Mouse (Mus musculus) heart, adult 10 weeks (tissue): ENCODE data around the gene Gas2l3. TPM values are rescaled to one million over a fixed set of nuclear protein-coding genes. Genes with fewer than 3 reads are reported as not detected.

Experiments
- polyA plus RNA-seq: library from polyadenylated mRNA; stranded (reverse); fragments of 350-450 nt; fragmentation: Illumina TruSeq; extraction: RNeasy Lipid Tissue Mini Kit (QIAGEN cat#74804); gene quantifications from one replicate; pipeline ENCODE4 v1.2.3, GENCODE M21; 2014; ENCODE audit warnings: low read depth, low replicate concordance

Gene Gas2l3
- polyA plus RNA-seq: 0.42 TPM

GRCm38 (mm10) chr10:89443623-89444151, at the start of gene Gas2l3:
TSS of gene Gas2l3 (minus strand) at chr10:89443967.

Other genes starting within 250 kb of the Gas2l3 start
- gene Ano4, start 99.2 kb downstream of the Gas2l3 start, polyA plus RNA-seq: 6.8 TPM
- gene Nr1h4, start 89.6 kb upstream of the Gas2l3 start, polyA plus RNA-seq: 0.65 TPM
- not detected for gene Slc17a8, start 177.3 kb upstream of the Gas2l3 start, polyA plus RNA-seq
- 13.3 TPM for gene Scyl2, start 242.3 kb upstream of the Gas2l3 start, polyA plus RNA-seq